Mouse (Mus musculus) cerebellum, postnatal 4 days (tissue): Measurements from ENCODE around the gene Dnali1.

Experiments
- DNase-seq, 2 experiments: peaks; one replicate each; pipeline ENCODE4 v3.0.0; 2022; ENCODE audit warnings: low spot score in 2 of 2, mixed read lengths in 1 of 2

Gene Dnali1

DNA sequence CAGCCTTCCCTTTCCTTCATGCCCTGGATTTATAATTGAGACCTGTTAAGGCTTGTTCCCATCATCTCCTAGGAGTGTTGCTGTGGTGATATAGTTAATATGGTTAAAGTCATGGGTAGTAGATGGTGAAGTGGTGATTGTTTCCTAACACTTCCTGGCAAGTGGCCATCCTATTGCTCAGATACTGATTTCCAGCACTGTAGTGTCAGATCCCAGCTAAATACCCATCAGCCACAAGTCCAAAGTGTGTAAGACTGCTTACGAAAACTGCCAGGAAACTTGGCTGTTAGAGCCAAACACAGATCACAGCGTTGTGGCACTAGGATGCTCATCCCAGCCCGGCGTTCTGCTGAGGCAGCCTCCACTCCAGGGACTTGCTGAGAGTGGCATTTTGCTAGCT, 31.2 kb downstream of the Dnali1 start:
- DNase-seq: no peak

DNA sequence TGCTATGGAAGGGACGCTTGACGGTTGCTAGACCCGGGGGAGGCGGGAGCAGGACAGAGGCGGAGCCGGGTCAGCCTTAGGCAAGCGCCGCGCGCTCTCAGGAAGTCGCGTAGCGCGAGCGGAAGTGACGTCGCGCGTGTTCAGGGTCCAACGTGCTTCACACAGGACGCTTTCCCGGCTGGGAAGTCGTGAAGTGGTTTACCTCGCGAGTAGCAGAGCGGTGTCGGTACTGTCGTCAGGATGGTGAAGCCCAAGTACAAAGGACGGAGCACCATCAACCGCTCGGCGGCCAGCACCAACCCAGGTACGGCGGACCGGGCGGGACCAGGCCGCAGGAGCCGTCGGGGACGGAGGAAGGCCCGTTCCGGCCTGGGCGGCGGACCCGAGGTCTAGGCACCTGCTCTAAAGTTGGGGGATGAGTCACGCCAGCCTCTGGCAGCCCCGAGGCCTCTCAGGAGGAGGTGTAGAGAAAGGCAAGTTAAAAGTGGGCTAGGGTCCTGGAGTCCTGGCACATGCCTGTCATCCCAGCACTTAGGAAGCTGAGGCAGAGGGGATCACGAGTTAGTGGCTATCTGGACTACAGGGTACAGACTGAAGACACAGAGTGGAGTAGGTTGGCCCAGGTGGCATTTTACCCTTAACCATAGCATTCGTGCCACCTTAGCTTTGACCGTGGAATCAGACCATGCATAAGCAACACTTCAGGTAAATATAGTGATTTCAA, 35.5 kb downstream of the Dnali1 start:
- peak; percentile 73 to 89 for DNase-seq

- DNase-seq: no peak
Observed at GRCm38 (mm10) chr4:125020780-125021538, 44.5 kb downstream of the Dnali1 start.

DNA sequence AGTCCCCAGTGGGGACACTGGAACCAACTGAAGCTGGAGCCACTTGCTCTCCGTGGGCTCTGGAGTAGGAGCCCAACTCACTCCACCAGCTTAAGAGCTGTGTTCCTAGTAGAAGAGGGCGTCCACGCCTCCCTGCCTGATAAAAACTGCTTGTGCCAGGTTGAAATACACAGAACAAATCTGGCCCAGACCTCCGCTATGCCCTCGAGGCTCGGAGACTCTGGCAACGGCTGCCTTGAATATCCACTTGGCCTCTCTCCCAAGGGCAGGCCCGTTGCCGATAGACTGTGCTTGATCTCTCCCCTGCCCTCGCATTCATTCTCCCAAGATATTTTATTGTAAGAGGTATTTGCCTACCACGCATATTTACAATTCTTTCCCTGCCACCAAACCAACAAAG, 48.1 kb downstream of the Dnali1 start:
- peak in 1 of 2 experiments; percentile 19 for DNase-seq

DNA sequence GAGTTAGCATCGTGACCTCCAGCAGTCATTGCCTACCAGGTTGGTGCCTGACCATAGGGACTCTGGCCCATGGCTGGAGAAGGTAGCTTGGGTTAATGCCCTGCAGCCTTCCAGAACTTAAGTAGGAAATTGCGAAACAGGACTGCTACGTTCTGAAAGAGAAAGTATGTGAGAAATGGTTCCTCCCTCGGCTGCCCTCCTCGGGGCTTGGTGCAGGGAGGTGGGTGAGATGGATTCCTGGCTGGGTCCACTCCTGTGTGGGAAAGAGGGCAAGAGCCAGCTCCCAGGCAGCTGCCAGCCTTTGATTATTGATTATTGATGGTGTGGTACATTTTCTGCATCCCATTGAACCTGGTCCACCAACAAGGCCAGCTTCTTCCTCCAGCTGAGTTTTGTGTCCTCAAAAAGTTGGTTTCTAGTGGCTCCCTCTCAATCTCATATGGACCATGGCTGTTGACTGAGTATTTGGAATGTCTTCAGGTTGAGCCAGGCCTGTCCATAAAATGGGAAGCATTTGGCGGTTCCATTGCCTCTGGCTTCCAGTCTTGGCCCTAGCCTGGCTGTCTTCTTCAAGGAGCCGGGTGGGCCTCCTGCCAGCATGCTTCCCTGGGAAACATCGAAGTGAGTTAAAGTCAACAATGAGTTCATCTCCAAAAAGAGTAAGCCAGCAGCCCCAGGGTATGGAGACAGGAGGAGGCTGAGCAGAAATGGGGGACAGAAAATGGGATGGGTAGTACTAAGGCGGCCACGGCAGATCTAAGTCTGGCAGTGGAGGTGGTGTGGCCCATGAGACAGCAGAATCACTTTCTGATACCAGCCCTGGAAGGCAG, 49.5 kb downstream of the Dnali1 start, which contains the start of gene Gnl2:
Gene Gnl2, plus strand, starts transcription at position 780 of the 830 bp plus-strand sequence.
- no peak for DNase-seq

GRCm38 (mm10) chr4:125008712-125009111, 56.8 kb downstream of the Dnali1 start:
- no peak for DNase-seq

- DNase-seq: no peak
Observed at GRCm38 (mm10) chr4:125008220-125008619, 57.3 kb downstream of the Dnali1 start.

- DNase-seq: no peak
Observed at GRCm38 (mm10) chr4:125007460-125007859, 58.0 kb downstream of the Dnali1 start.
